Mouse (Mus musculus) adrenal gland (tissue): ENCODE data around the gene Cpxm1.

Experiments
- intact Hi-C: fragments of 180-260 bp; cut with DNase I; formaldehyde crosslinking; loops from one replicate; pipeline ENCODE4 v1.15.1; 2025
- long read RNA-seq, 2 experiments: library from polyadenylated mRNA; unstranded; transcript quantifications; one replicate each; pipeline ENCODE4 v2.0.0; 2020; ENCODE audit warnings: borderline replicate concordance in 1 of 2; ENCODE audit not compliant: insufficient replicate concordance in 1 of 2

Gene Cpxm1
- long read RNA-seq, experiment 1, transcript Cpxm1-201 (14 exons, 2,366 nt), result major isoform, 6 of 6 reads
- long read RNA-seq, experiment 1, partial matches to known transcripts, result 0 of 6 reads
- long read RNA-seq, experiment 1, other reads (novel, unspliced or antisense), result 0 of 6 reads
- long read RNA-seq, experiment 2, partial matches to known transcripts, result 1 of 5 reads
- long read RNA-seq, experiment 2, other reads (novel, unspliced or antisense), result 1 of 5 reads

- intact Hi-C loops, result no loop called here
Measured at GRCm38 (mm10) chr2:130397186-130397985, at the start of gene Cpxm1. Gene Cpxm1 (minus strand): TSS chr2:130397574.

GRCm38 (mm10) chr2:130442162-130442561, 44.8 kb upstream of the Cpxm1 start:
- intact Hi-C loops, result no loop called here

GRCm38 (mm10) chr2:130439840-130440480, 42.6 kb upstream of the Cpxm1 start:
- intact Hi-C loops, result no loop called here

- intact Hi-C loops, result no loop called here
Measured at GRCm38 (mm10) chr2:130438861-130439260, 41.5 kb upstream of the Cpxm1 start.

GRCm38 (mm10) chr2:130436769-130437168, 39.4 kb upstream of the Cpxm1 start:
- intact Hi-C loops, result no loop called here

- intact Hi-C loops, result no loop called here
Measured at GRCm38 (mm10) chr2:130433152-130433551, 35.8 kb upstream of the Cpxm1 start.

GRCm38 (mm10) chr2:130432157-130432556, 34.8 kb upstream of the Cpxm1 start:
- intact Hi-C loops, result no loop called here

GRCm38 (mm10) chr2:130430484-130430883, 33.1 kb upstream of the Cpxm1 start:
- intact Hi-C loops, result no loop called here

- intact Hi-C loops, result no loop called here
Measured at GRCm38 (mm10) chr2:130429851-130430250, 32.5 kb upstream of the Cpxm1 start.

- intact Hi-C loops, result no loop called here
Measured at GRCm38 (mm10) chr2:130425112-130425511, 27.7 kb upstream of the Cpxm1 start.

GRCm38 (mm10) chr2:130424126-130424853, 26.9 kb upstream of the Cpxm1 start, which contains the start of the genes Vps16 and Pced1a:
Gene Vps16 (plus strand): TSS chr2:130424339.
Gene Pced1a (minus strand): TSS chr2:130424701.
- intact Hi-C loops, result no loop called here

- intact Hi-C loops, result no loop called here
Measured at GRCm38 (mm10) chr2:130423397-130424125, 26.2 kb upstream of the Cpxm1 start.

GRCm38 (mm10) chr2:130421781-130422620, 24.6 kb upstream of the Cpxm1 start:
- intact Hi-C loops, result no loop called here

- intact Hi-C loops, result loop anchor here (5.0 kb wide), 1 partner anchor 122 kb away; no protein-coding TSS in a partner anchor
Measured at GRCm38 (mm10) chr2:130414094-130414856, 16.9 kb upstream of the Cpxm1 start.

GRCm38 (mm10) chr2:130412775-130413174, 15.4 kb upstream of the Cpxm1 start:
- intact Hi-C loops, result loop anchor here (5.0 kb wide), 1 partner anchor 120 kb away; no protein-coding TSS in a partner anchor

GRCm38 (mm10) chr2:130411558-130412495, 14.5 kb upstream of the Cpxm1 start:
- intact Hi-C loops, result loop anchor here (2.0 to 5.0 kb wide), 2 partner anchors 19 to 120 kb away; no protein-coding TSS in a partner anchor

GRCm38 (mm10) chr2:130408194-130408593, 10.8 kb upstream of the Cpxm1 start:
- intact Hi-C loops, result no loop called here

- intact Hi-C loops, result no loop called here
Measured at GRCm38 (mm10) chr2:130406178-130406577, 8.8 kb upstream of the Cpxm1 start, which contains the start of gene Tmem239. Gene Tmem239 (plus strand): TSS chr2:130406478.
